Mouse (Mus musculus): ENCODE measurements around the gene Aoc1. TPM values are rescaled to one million over a fixed set of nuclear protein-coding genes. Genes with fewer than 3 reads are reported as not detected.

Gene Aoc1
- polyA plus RNA-seq, 1 experiment from 2014 or later, result not detected

GRCm38 (mm10) chr6:48949596-48949995, 76.9 kb downstream of the Aoc1 start:
- no peak overlapping the region for H3K9ac ChIP-seq
- H3K4me3 ChIP-seq, result no peak overlapping the region
- no peaks in the 10 kb centered on the region for H3K27me3 ChIP-seq
- no peaks in the 10 kb centered on the region for H3K4me1 ChIP-seq
- no peak overlapping the region for H3K4me2 ChIP-seq (replicated peaks)
- no peak overlapping the region for H3K27ac ChIP-seq
- no peaks in the 10 kb centered on the region for H3K36me3 ChIP-seq
- no peak for ATAC-seq (ENCODE audit: insufficient number of reproducible peaks, insufficient read depth, low FRiP score, low TSS enrichment)
- no peaks in the 10 kb centered on the region for H3K9me3 ChIP-seq
- 71% methylated on average over 2 of the region's 2 CpGs for WGBS

GRCm38 (mm10) chr6:48950676-48951075, 78.0 kb downstream of the Aoc1 start:
- no peaks in the 10 kb centered on the region for H3K9me3 ChIP-seq
- ATAC-seq (ENCODE audit: insufficient number of reproducible peaks, insufficient read depth, low FRiP score, low TSS enrichment), result no peak
- H3K27me3 ChIP-seq, result no peaks in the 10 kb centered on the region
- H3K4me2 ChIP-seq (replicated peaks), result no peak overlapping the region
- H3K36me3 ChIP-seq, result no peaks in the 10 kb centered on the region
- 84% methylated on average over 5 of the region's 5 CpGs for WGBS
- H3K27ac ChIP-seq, result no peak overlapping the region
- H3K9ac ChIP-seq, result no peak overlapping the region
- no peak overlapping the region for H3K4me3 ChIP-seq
- H3K4me1 ChIP-seq, result no peaks in the 10 kb centered on the region

GRCm38 (mm10) chr6:48951630-48952029, 78.9 kb downstream of the Aoc1 start:
- Histone ChIP-seq H3K4me1 (no peaks in the 10 kb centered on the region), H3K4me2 (replicated peaks) (no peak overlapping the region), H3K27ac (no peak overlapping the region), H3K36me3 (no peaks in the 10 kb centered on the region), H3K9ac (no peak overlapping the region), H3K4me3 (no peak overlapping the region), H3K27me3 (no peaks in the 10 kb centered on the region), H3K9me3 (no peaks in the 10 kb centered on the region)
- no peak for ATAC-seq (ENCODE audit: insufficient number of reproducible peaks, insufficient read depth, low FRiP score, low TSS enrichment)
- WGBS, result 83% methylated on average over 6 of the region's 6 CpGs

- no peak for ATAC-seq (ENCODE audit: insufficient number of reproducible peaks, insufficient read depth, low FRiP score, low TSS enrichment)
- Histone ChIP-seq H3K27ac (no peak overlapping the region), H3K4me2 (replicated peaks) (no peak overlapping the region), H3K9ac (no peak overlapping the region), H3K27me3 (no peaks in the 10 kb centered on the region), H3K36me3 (no peaks in the 10 kb centered on the region), H3K4me3 (no peak overlapping the region), H3K4me1 (no peaks in the 10 kb centered on the region), H3K9me3 (no peaks in the 10 kb centered on the region)
- 81% methylated on average over 5 of the region's 5 CpGs for WGBS
Measured at GRCm38 (mm10) chr6:48953220-48953619, 80.5 kb downstream of the Aoc1 start.

GRCm38 (mm10) chr6:48954211-48954610, 81.5 kb downstream of the Aoc1 start:
- H3K27ac ChIP-seq, result no peak overlapping the region
- H3K4me3 ChIP-seq, result no peak overlapping the region
- H3K36me3 ChIP-seq, result no peaks in the 10 kb centered on the region
- no peaks in the 10 kb centered on the region for H3K9me3 ChIP-seq
- no peak overlapping the region for H3K4me2 ChIP-seq (replicated peaks)
- H3K27me3 ChIP-seq, result no peaks in the 10 kb centered on the region
- H3K4me1 ChIP-seq, result no peaks in the 10 kb centered on the region
- H3K9ac ChIP-seq, result no peak overlapping the region
- 83% methylated on average over 5 of the region's 5 CpGs for WGBS
- ATAC-seq (ENCODE audit: insufficient number of reproducible peaks, insufficient read depth, low FRiP score, low TSS enrichment), result no peak

- Histone ChIP-seq H3K4me1 (no peaks in the 10 kb centered on the region), H3K36me3 (no peaks in the 10 kb centered on the region), H3K4me3 (no peak overlapping the region), H3K9me3 (no peaks in the 10 kb centered on the region), H3K4me2 (replicated peaks) (no peak overlapping the region), H3K9ac (no peak overlapping the region), H3K27ac (no peak overlapping the region), H3K27me3 (no peaks in the 10 kb centered on the region; the same call in 1 of the 2 replicates)
- WGBS, result 43% methylated on average over 1 of the region's 1 CpGs
- ATAC-seq (ENCODE audit: insufficient number of reproducible peaks, insufficient read depth, low FRiP score, low TSS enrichment), result no peak
Measured at GRCm38 (mm10) chr6:48954946-48955345, 82.2 kb downstream of the Aoc1 start.

GRCm38 (mm10) chr6:48956785-48957184, 84.1 kb downstream of the Aoc1 start:
- no peak overlapping the region for H3K9ac ChIP-seq
- ATAC-seq (ENCODE audit: insufficient number of reproducible peaks, insufficient read depth, low FRiP score, low TSS enrichment), result no peak
- H3K27me3 ChIP-seq, result no peaks in the 10 kb centered on the region; the same call in 1 of the 2 replicates
- H3K9me3 ChIP-seq, result no peaks in the 10 kb centered on the region
- 80% methylated on average over 4 of the region's 4 CpGs for WGBS
- H3K4me1 ChIP-seq, result no peaks in the 10 kb centered on the region
- no peak overlapping the region for H3K4me3 ChIP-seq
- H3K36me3 ChIP-seq, result no peaks in the 10 kb centered on the region
- no peak overlapping the region for H3K27ac ChIP-seq
- H3K4me2 ChIP-seq (replicated peaks), result no peak overlapping the region

- Histone ChIP-seq H3K4me2 (replicated peaks) (no peak overlapping the region), H3K36me3 (no peaks in the 10 kb centered on the region), H3K27ac (no peak overlapping the region), H3K27me3 (no peaks in the 10 kb centered on the region; the same call in 1 of the 2 replicates), H3K9ac (no peak overlapping the region), H3K4me1 (no peaks in the 10 kb centered on the region), H3K4me3 (no peak overlapping the region), H3K9me3 (no peaks in the 10 kb centered on the region)
- 84% methylated on average over 1 of the region's 1 CpGs for WGBS
- ATAC-seq (ENCODE audit: insufficient number of reproducible peaks, insufficient read depth, low FRiP score, low TSS enrichment), result no peak
Measured at GRCm38 (mm10) chr6:48958053-48958452, 85.4 kb downstream of the Aoc1 start.

Other genes starting within 250 kb of the Aoc1 start
- 1.5 and 2.0 TPM in 2 replicates for gene AI854703, start 246.1 kb upstream of the Aoc1 start, polyA plus RNA-seq (2016; fragmentation: Nextera tagmentation; extraction: Ambion mirVana)
- 0.36 and 0.74 TPM in 2 replicates for gene Gimap8, start 225.7 kb upstream of the Aoc1 start, polyA plus RNA-seq (2016; fragmentation: Nextera tagmentation; extraction: Ambion mirVana)
- 11.6 and 13.7 TPM in 2 replicates for gene Gimap9, start 196.8 kb upstream of the Aoc1 start, polyA plus RNA-seq (2016; fragmentation: Nextera tagmentation; extraction: Ambion mirVana)
- 7.0 and 9.0 TPM in 2 replicates for gene Gimap4, start 188.3 kb upstream of the Aoc1 start, polyA plus RNA-seq (2016; fragmentation: Nextera tagmentation; extraction: Ambion mirVana)
- gene Gimap6, start 164.7 kb upstream of the Aoc1 start, polyA plus RNA-seq (2016; fragmentation: Nextera tagmentation; extraction: Ambion mirVana), result 15.3 and 16.3 TPM in 2 replicates
- not detected in 2 replicates for gene Gm28053, start 154.3 kb upstream of the Aoc1 start, polyA plus RNA-seq (2016; fragmentation: Nextera tagmentation; extraction: Ambion mirVana)
- gene Gimap7, start 154.3 kb upstream of the Aoc1 start, polyA plus RNA-seq (2016; fragmentation: Nextera tagmentation; extraction: Ambion mirVana), result not detected in 2 replicates
- gene Gimap1, start 133.8 kb upstream of the Aoc1 start, polyA plus RNA-seq (2016; fragmentation: Nextera tagmentation; extraction: Ambion mirVana), result 7.5 and 7.6 TPM in 2 replicates
- 1.7 and 1.8 TPM in 2 replicates for gene Gimap5, start 126.7 kb upstream of the Aoc1 start, polyA plus RNA-seq (2016; fragmentation: Nextera tagmentation; extraction: Ambion mirVana)
- not detected in 2 replicates for gene Gimap3, start 102.0 kb upstream of the Aoc1 start, polyA plus RNA-seq (2016; fragmentation: Nextera tagmentation; extraction: Ambion mirVana)
- gene Tmem176a, start 32.0 kb upstream of the Aoc1 start, polyA plus RNA-seq (2016; fragmentation: Nextera tagmentation; extraction: Ambion mirVana), result 44.0 and 45.1 TPM in 2 replicates
- gene Tmem176b, start 31.4 kb upstream of the Aoc1 start, polyA plus RNA-seq (2016; fragmentation: Nextera tagmentation; extraction: Ambion mirVana), result 158 and 161 TPM in 2 replicates
- not detected in 2 replicates for gene 1600015I10Rik, start 57.0 kb downstream of the Aoc1 start, polyA plus RNA-seq (2016; fragmentation: Nextera tagmentation; extraction: Ambion mirVana)
- gene Doxl2, start 102.1 kb downstream of the Aoc1 start, polyA plus RNA-seq (2016; fragmentation: Nextera tagmentation; extraction: Ambion mirVana), result not detected in 2 replicates
- not detected in 2 replicates for gene Svs1, start 114.0 kb downstream of the Aoc1 start, polyA plus RNA-seq (2016; fragmentation: Nextera tagmentation; extraction: Ambion mirVana)
- gene Gpnmb, start 163.7 kb downstream of the Aoc1 start, polyA plus RNA-seq (2016; fragmentation: Nextera tagmentation; extraction: Ambion mirVana), result 3.2 and 5.2 TPM in 2 replicates
- gene Malsu1, start 200.9 kb downstream of the Aoc1 start, polyA plus RNA-seq (2016; fragmentation: Nextera tagmentation; extraction: Ambion mirVana), result 72.8 and 76.9 TPM in 2 replicates